Mouse (Mus musculus) left cerebral cortex, adult 6 months (tissue): ENCODE data around the gene Hvcn1. TPM values are rescaled to one million over a fixed set of nuclear protein-coding genes. Genes with fewer than 3 reads are reported as not detected.

Experiments
- long read RNA-seq, 2 experiments: library from polyadenylated mRNA; unstranded; transcript quantifications; one replicate each; pipeline ENCODE4 v2.0.0; 2019 to 2020
- polyA plus RNA-seq: library from polyadenylated mRNA; unstranded; fragments of <200 nt; fragmentation: Nextera tagmentation; gene quantifications from 2 replicates; pipeline ENCODE4 v1.2.3, GENCODE M21; 2021

Hvcn1 gene
- polyA plus RNA-seq, result 3.3 and 3.4 TPM in 2 replicates
- long read RNA-seq, experiment 1, transcript Hvcn1-201 (8 exons, 2,790 nt), result major isoform, 14 of 28 reads
- long read RNA-seq, experiment 1, partial matches to known transcripts, result 2 of 28 reads
- long read RNA-seq, experiment 1, other reads (novel, unspliced or antisense), result 9 of 28 reads
- long read RNA-seq, experiment 2, partial matches to known transcripts, result 0 of 3 reads
- long read RNA-seq, experiment 2, other reads (novel, unspliced or antisense), result 1 of 3 reads

DNA sequence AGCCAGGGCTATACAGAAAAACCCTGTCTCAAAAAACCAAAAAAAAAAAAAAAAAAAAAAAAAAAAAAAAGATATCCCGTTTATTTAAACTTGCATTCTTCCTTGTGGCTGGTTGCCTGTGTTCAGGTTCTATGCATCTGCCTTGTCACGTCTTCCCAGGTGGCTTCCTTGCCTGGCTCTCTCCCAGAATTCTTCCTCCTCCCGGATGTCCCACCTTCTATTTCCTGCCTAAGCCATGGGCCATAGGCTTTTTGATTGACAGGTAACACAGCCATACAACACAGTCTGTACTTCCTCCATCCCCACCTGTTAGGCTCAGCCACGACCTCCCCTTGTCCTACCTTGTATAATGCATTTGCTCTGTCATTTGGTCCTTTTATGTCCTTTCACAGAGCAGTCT lies at the start of gene Hvcn1:
TSS of gene Hvcn1 (plus strand) at position 330 of the 400 bp plus-strand sequence.

DNA sequence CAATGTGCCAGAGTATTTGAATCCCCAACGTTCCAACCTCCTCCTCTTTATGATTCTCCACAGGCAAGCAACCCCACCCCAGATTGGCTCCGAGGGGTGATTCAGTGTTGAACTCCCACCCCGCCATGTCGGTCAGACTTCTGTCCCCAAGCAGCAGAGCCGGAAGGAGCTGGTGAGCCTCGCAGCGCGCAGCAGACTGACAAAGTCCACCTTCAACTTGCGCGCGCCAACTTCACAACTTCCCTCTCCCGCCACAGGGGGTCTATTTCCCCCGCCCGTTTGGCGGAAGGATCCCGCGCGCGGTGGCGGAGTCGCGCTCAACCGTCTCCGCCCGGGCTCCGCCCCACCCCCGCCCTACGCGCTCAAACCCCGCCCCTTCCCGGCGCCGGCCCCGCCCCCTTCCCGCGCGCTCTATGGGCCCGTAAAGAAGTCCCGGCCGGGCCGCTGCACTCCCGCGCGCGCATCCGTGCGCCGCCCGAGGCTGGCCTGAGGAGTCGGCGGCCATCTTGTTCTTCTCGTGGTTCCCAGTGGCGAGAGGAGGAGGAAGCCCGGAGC lies 48.7 kb upstream of the Hvcn1 start, which contains the start of gene Ppp1cc:
TSS of gene Ppp1cc (plus strand) at position 452 of the 555 bp plus-strand sequence.

DNA sequence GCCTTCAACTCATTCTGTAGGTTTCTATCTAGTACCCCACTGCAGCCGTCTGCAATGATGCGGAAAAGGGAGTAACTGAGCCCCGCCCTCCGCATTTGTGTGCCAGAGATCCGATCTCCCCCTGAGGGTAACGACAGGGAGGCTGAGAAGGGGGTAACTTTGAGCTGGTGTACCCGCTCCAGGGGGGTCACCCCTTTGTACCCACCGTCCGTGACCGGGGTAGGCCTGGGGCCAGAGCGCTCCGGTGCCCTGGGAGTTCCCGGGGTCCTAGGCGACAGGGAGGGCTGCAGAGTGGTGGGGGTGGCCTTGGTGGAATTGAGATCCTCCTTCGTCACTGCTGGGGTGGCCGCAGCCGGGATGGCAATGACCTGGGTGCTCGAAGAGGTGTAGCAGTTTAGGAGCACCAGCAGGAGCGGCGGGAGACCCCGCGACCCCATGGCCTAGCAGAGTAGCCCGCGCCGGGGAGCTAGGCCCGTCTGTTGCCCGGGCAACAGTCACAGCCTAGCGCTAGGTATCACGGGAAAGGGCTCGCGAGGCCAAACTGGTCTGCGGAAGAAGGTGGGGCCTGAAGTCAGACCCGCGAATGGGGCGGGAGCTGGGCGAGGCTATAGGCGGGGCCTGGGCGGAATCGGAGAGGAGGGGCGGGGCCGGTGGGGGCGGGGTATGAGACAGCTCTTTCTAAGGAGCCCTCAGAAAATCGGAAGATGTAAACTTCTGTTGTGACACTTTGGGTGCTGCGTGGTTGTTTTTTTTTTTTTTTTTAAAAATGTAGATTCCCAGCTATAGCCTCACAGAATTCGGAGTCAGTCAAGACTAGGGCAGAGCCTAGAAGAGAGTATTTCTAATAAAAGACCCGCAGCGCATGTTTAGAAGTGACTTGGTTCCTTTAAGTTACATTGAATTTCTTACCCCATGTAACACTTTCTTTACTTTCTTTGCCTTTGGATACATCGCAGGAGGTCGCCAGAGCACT lies 57.6 kb downstream of the Hvcn1 start, which contains the start of gene Tctn1:
TSS of gene Tctn1 (minus strand) at position 528 of the 973 bp plus-strand sequence.

DNA sequence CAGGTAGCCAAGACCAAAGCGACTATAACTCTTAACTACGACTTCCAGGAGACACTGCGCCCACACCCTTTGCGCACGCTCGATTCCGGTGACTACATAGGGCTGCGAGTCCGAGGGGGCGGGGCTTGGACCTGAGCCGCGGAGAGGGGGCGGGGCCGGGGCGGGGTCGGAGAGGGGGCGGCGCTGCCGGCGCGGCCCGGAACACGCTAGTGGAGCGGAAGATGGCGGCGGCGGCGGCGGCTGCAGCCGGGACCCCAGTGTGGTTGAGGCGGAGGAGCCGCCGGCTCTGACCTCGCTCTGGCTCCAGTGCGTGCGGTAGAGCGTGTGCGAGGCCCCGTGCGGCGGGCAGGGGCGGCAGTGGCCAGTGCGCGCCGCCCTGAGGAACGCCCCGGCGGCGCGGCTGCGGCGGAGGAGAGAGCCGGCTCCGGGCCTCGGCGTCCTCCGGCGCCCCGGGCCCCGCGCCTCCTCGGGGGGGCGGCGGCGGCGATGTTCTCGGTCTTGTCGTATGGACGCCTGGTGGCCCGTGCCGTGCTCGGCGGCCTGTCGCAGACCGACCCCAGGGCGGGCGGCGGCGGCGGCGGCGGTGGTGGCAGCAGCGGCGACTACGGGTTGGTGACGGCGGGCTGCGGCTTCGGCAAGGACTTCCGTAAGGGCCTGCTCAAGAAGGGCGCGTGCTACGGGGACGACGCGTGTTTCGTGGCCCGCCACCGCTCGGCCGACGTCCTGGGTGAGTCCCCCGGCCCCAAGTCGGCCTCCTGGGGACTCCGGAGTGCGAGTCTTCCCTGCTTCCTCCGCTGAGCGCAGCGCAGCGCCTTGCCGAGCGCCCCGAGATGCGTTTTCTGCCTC lies 77.8 kb downstream of the Hvcn1 start, which contains the start of gene Pptc7:
TSS of gene Pptc7 (plus strand) at position 183 of the 846 bp plus-strand sequence.

Other genes with a start within 250 kb of the Hvcn1 start
- gene Cux2, start 156.7 kb upstream of the Hvcn1 start, polyA plus RNA-seq, result 23.2 and 31.3 TPM in 2 replicates
- gene Myl2, start 105.9 kb upstream of the Hvcn1 start, polyA plus RNA-seq, result 2.7 and 3.6 TPM in 2 replicates
- gene Ccdc63, start 66.0 kb upstream of the Hvcn1 start, polyA plus RNA-seq, result 0.14 and 0.27 TPM in 2 replicates
- gene Ppp1cc, start 48.5 kb upstream of the Hvcn1 start, polyA plus RNA-seq, result 31.6 and 137 TPM in 2 replicates
- gene Tctn1, start 57.7 kb downstream of the Hvcn1 start, polyA plus RNA-seq, result 1.5 and 1.9 TPM in 2 replicates
- 8.5 and 13.9 TPM in 2 replicates for gene Pptc7, start 77.6 kb downstream of the Hvcn1 start, polyA plus RNA-seq
- 3.1 and 4.8 TPM in 2 replicates for gene Rad9b, start 147.4 kb downstream of the Hvcn1 start, polyA plus RNA-seq
- 340 and 432 TPM in 2 replicates for gene Vps29, start 147.6 kb downstream of the Hvcn1 start, polyA plus RNA-seq
- gene Gpn3, start 165.1 kb downstream of the Hvcn1 start, polyA plus RNA-seq, result 28.4 and 35.3 TPM in 2 replicates
- 106 and 121 TPM in 2 replicates for gene Fam216a, start 165.6 kb downstream of the Hvcn1 start, polyA plus RNA-seq
- gene Arpc3, start 185.1 kb downstream of the Hvcn1 start, polyA plus RNA-seq, result 32.8 and 103 TPM in 2 replicates
- gene Anapc7, start 214.9 kb downstream of the Hvcn1 start, polyA plus RNA-seq, result 21.9 and 23.4 TPM in 2 replicates